Mouse (Mus musculus): ENCODE measurements around the gene Bmp4. TPM values are rescaled to one million over a fixed set of nuclear protein-coding genes. Genes with fewer than 3 reads are reported as not detected.

The Bmp4 gene
- polyA plus RNA-seq, 1 experiment from 2014 or later = 10.8 TPM

- Histone ChIP-seq H3K4me1 (peaks cover 23% of the 10 kb centered on the region), H3K4me3 (peak overlapping the region; percentile 52), H3K9me3 (replicated peaks) (no peaks in the 10 kb centered on the region), H3K27me3 (ENCODE audit: low read depth, poor library complexity, severe bottlenecking) (peaks cover 80% of the 10 kb centered on the region), H3K27ac (replicated peaks) (peak overlapping the region; percentile 60; the same call in 1 of the 2 replicates), H3K36me3 (peaks cover 3% of the 10 kb centered on the region; the same call in 1 of the 2 replicates)
- peak; percentile 60 for DNase-seq (ENCODE audit: low spot score)
- 4% methylated on average over 31 of the region's 31 CpGs for WGBS
Measured at GRCm38 (mm10) chr14:46380286-46380721, 10.2 kb downstream of the Bmp4 start.

GRCm38 (mm10) chr14:46379285-46379684 is 11.2 kb downstream of the Bmp4 start, which contains the start of gene Gm15217:
Gene Gm15217 (plus strand): TSS chr14:46379414.
- Histone ChIP-seq H3K36me3 (peaks cover 3% of the 10 kb centered on the region; the same call in 1 of the 2 replicates), H3K4me3 (peak within 1 kb of the TSS; percentile 52), H3K4me1 (peaks cover 18% of the 10 kb centered on the region), H3K27ac (replicated peaks) (peak within 1 kb of the TSS; percentile 60; the same call in 1 of the 2 replicates), H3K27me3 (ENCODE audit: low read depth, poor library complexity, severe bottlenecking) (peaks cover 70% of the 10 kb centered on the region), H3K9me3 (replicated peaks) (no peaks in the 10 kb centered on the region)
- no peak for DNase-seq (ENCODE audit: low spot score)
- 84% methylated on average over 12 of the region's 12 CpGs for WGBS

GRCm38 (mm10) chr14:46375796-46376195 is 14.7 kb downstream of the Bmp4 start:
- peaks cover 16% of the 10 kb centered on the region for H3K4me1 ChIP-seq
- no peak for DNase-seq (ENCODE audit: low spot score)
- WGBS = 82% methylated on average over 5 of the region's 5 CpGs
- peaks cover 36% of the 10 kb centered on the region for H3K27me3 ChIP-seq (ENCODE audit: low read depth, poor library complexity, severe bottlenecking)
- no peaks in the 10 kb centered on the region for H3K36me3 ChIP-seq
- no peaks in the 10 kb centered on the region for H3K9me3 ChIP-seq (replicated peaks)
- H3K4me3 ChIP-seq = no peak overlapping the region
- no peak overlapping the region for H3K27ac ChIP-seq (replicated peaks)

GRCm38 (mm10) chr14:46372452-46372851 is 18.0 kb downstream of the Bmp4 start:
- Histone ChIP-seq H3K9me3 (replicated peaks) (no peaks in the 10 kb centered on the region), H3K4me3 (no peak overlapping the region), H3K4me1 (peaks cover 8% of the 10 kb centered on the region), H3K36me3 (no peaks in the 10 kb centered on the region), H3K27me3 (ENCODE audit: low read depth, poor library complexity, severe bottlenecking) (peaks cover 8% of the 10 kb centered on the region), H3K27ac (replicated peaks) (no peak overlapping the region)
- 49% methylated on average over 9 of the region's 9 CpGs for WGBS
- no peak for DNase-seq (ENCODE audit: low spot score)

GRCm38 (mm10) chr14:46363209-46363608 is 27.3 kb downstream of the Bmp4 start:
- Histone ChIP-seq H3K4me1 (no peaks in the 10 kb centered on the region), H3K9me3 (replicated peaks) (no peaks in the 10 kb centered on the region), H3K27me3 (ENCODE audit: low read depth, poor library complexity, severe bottlenecking) (no peaks in the 10 kb centered on the region), H3K36me3 (no peaks in the 10 kb centered on the region), H3K27ac (replicated peaks) (no peak overlapping the region), H3K4me3 (no peak overlapping the region)
- no peak for DNase-seq (ENCODE audit: low spot score)
- WGBS = 37% methylated on average over 10 of the region's 10 CpGs

GRCm38 (mm10) chr14:46357696-46358095 is 32.8 kb downstream of the Bmp4 start:
- WGBS = 87% methylated on average over 8 of the region's 8 CpGs
- no peak for DNase-seq (ENCODE audit: low spot score)
- Histone ChIP-seq H3K27me3 (ENCODE audit: low read depth, poor library complexity, severe bottlenecking) (no peaks in the 10 kb centered on the region), H3K36me3 (no peaks in the 10 kb centered on the region), H3K4me1 (no peaks in the 10 kb centered on the region), H3K27ac (replicated peaks) (no peak overlapping the region), H3K9me3 (replicated peaks) (no peaks in the 10 kb centered on the region), H3K4me3 (no peak overlapping the region)

GRCm38 (mm10) chr14:46357286-46357685 is 33.2 kb downstream of the Bmp4 start:
- Histone ChIP-seq H3K4me1 (no peaks in the 10 kb centered on the region), H3K9me3 (replicated peaks) (no peaks in the 10 kb centered on the region), H3K36me3 (no peaks in the 10 kb centered on the region), H3K27ac (replicated peaks) (no peak overlapping the region), H3K4me3 (no peak overlapping the region), H3K27me3 (ENCODE audit: low read depth, poor library complexity, severe bottlenecking) (no peaks in the 10 kb centered on the region)
- DNase-seq (ENCODE audit: low spot score) = no peak
- 87% methylated on average over 7 of the region's 7 CpGs for WGBS

- no peaks in the 10 kb centered on the region for H3K4me1 ChIP-seq
- no peak overlapping the region for H3K27ac ChIP-seq (replicated peaks)
- no peak for DNase-seq (ENCODE audit: low spot score)
Measured at GRCm38 (mm10) chr14:46344750-46345149, 45.7 kb downstream of the Bmp4 start.

GRCm38 (mm10) chr14:46338801-46339200 is 51.7 kb downstream of the Bmp4 start:
- WGBS = 71% methylated on average over 11 of the region's 11 CpGs

More at GRCm38 (mm10) chr14:46344750-46345149, 45.7 kb downstream of the Bmp4 start:
- H3K9me3 ChIP-seq (replicated peaks) = peaks cover 9% of the 10 kb centered on the region; the same call in 1 of the 2 replicates
- no peak overlapping the region for H3K4me3 ChIP-seq
- H3K36me3 ChIP-seq = no peaks in the 10 kb centered on the region
- H3K27me3 ChIP-seq (ENCODE audit: low read depth, poor library complexity, severe bottlenecking) = no peaks in the 10 kb centered on the region

More at GRCm38 (mm10) chr14:46338801-46339200, 51.7 kb downstream of the Bmp4 start:
- no peak for DNase-seq (ENCODE audit: low spot score)
- Histone ChIP-seq H3K4me1 (no peaks in the 10 kb centered on the region), H3K27me3 (ENCODE audit: low read depth, poor library complexity, severe bottlenecking) (no peaks in the 10 kb centered on the region), H3K36me3 (no peaks in the 10 kb centered on the region), H3K9me3 (replicated peaks) (no peaks in the 10 kb centered on the region), H3K4me3 (no peak overlapping the region), H3K27ac (replicated peaks) (no peak overlapping the region)

Other genes with a start within 250 kb of the Bmp4 start
- not detected in 2 replicates for gene Gm15217, start 11.3 kb downstream of the Bmp4 start, polyA plus RNA-seq (2016; fragmentation: Nextera tagmentation; extraction: Ambion mirVana)

Measured in midbrain, embryonic 10.5 days (tissue).